Mouse (Mus musculus): Measurements from ENCODE around the gene Frat2.
A peak's percentile ranks its signal among the peaks of the same experiment; 100 is the strongest.

Frat2 gene

GRCm38 (mm10) chr19:41821436-41821835, 26.5 kb downstream of the Frat2 start:
- DNase-seq (ENCODE audit: low spot score in 2 of 2), result no peak

- DNase-seq (ENCODE audit: low spot score in 2 of 2), result peak in 1 of 2 experiments; percentile 36
These were observed 29.2 kb downstream of the Frat2 start for GRCm38 (mm10) chr19:41818749-41819148.

GRCm38 (mm10) chr19:41817325-41817724, 30.6 kb downstream of the Frat2 start:
- DNase-seq (ENCODE audit: low spot score in 2 of 2), result no peak

GRCm38 (mm10) chr19:41816915-41817314, 31.0 kb downstream of the Frat2 start:
- DNase-seq (ENCODE audit: low spot score in 2 of 2), result no peak

- no peak for DNase-seq (ENCODE audit: low spot score in 2 of 2)
These were observed 31.5 kb downstream of the Frat2 start for GRCm38 (mm10) chr19:41816410-41816809.

GRCm38 (mm10) chr19:41813374-41813773, 34.6 kb downstream of the Frat2 start:
- DNase-seq (ENCODE audit: low spot score in 2 of 2), result no peak

GRCm38 (mm10) chr19:41812525-41812924, 35.4 kb downstream of the Frat2 start:
- DNase-seq (ENCODE audit: low spot score in 2 of 2), result no peak

GRCm38 (mm10) chr19:41810074-41810473, 37.9 kb downstream of the Frat2 start:
- no peak for DNase-seq (ENCODE audit: low spot score in 2 of 2)

- no peak for DNase-seq (ENCODE audit: low spot score in 2 of 2)
These were observed 39.8 kb downstream of the Frat2 start for GRCm38 (mm10) chr19:41808104-41808634.

- DNase-seq (ENCODE audit: low spot score in 2 of 2), result no peak
These were observed 40.4 kb downstream of the Frat2 start for GRCm38 (mm10) chr19:41807497-41807896.

GRCm38 (mm10) chr19:41805831-41806230, 42.1 kb downstream of the Frat2 start:
- no peak for DNase-seq (ENCODE audit: low spot score in 2 of 2)

GRCm38 (mm10) chr19:41803322-41803721, 44.6 kb downstream of the Frat2 start:
- DNase-seq (ENCODE audit: low spot score in 2 of 2), result peak; percentile 61 to 69

- peak; percentile 91 to 93 for DNase-seq (ENCODE audit: low spot score in 2 of 2)
These were observed 46.1 kb downstream of the Frat2 start, which contains the start of gene Arhgap19 for GRCm38 (mm10) chr19:41801742-41802369. Gene Arhgap19 (minus strand): TSS chr19:41802047.

- no peak for DNase-seq (ENCODE audit: low spot score in 2 of 2)
These were observed 46.8 kb downstream of the Frat2 start for GRCm38 (mm10) chr19:41800986-41801741.

- no peak for DNase-seq (ENCODE audit: low spot score in 2 of 2)
These were observed 47.5 kb downstream of the Frat2 start for GRCm38 (mm10) chr19:41800451-41800850.

- no peak for DNase-seq (ENCODE audit: low spot score in 2 of 2)
These were observed 50.4 kb downstream of the Frat2 start for GRCm38 (mm10) chr19:41797536-41797935.

GRCm38 (mm10) chr19:41796789-41797327, 51.1 kb downstream of the Frat2 start:
- no peak for DNase-seq (ENCODE audit: low spot score in 2 of 2)

GRCm38 (mm10) chr19:41796148-41796760, 51.7 kb downstream of the Frat2 start:
- no peak for DNase-seq (ENCODE audit: low spot score in 2 of 2)

Measured in spleen, postnatal 36 days (tissue).